Mouse (Mus musculus): ENCODE measurements around the gene B3gnt5. TPM values are rescaled to one million over a fixed set of nuclear protein-coding genes. Genes with fewer than 3 reads are reported as not detected.

B3gnt5 gene
- polyA plus RNA-seq, 1 experiment from 2014 or later, result 13.8 TPM

DNA sequence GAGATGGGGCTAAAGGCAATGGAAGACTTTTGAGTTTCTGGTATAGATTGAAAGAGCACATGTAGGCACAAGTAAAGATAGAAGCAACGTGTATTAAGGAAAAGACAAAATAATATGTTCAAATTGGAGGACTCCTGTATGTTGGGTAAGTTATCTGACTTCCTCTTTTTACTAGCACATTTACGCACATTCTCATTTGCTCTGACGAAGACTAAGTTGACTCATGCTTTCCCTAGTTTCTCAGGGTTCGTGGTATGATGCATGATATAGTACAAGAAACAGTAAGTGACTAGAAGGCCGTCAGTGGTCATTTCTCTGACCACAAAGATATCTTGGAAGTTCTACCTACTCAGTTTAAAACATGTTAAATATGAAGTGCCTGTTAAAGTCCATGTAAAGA lies 8.0 kb downstream of the B3gnt5 start:
- no peaks in the 10 kb centered on the region for H3K9me3 ChIP-seq (ENCODE audit: control insufficient read depth, low read length)
- no peaks in the 10 kb centered on the region; a peak in 1 of 4 replicates for H3K4me1 ChIP-seq (ENCODE audit: control insufficient read depth in 2 of 2, insufficient read depth in 2 of 2, low read length in 2 of 2)
- H3K27me3 ChIP-seq (ENCODE audit: control insufficient read depth, insufficient read depth, low read length), result no peaks in the 10 kb centered on the region
- no peak for ATAC-seq (ENCODE audit: insufficient number of reproducible peaks, insufficient read depth, low FRiP score, low read depth)
- H3K36me3 ChIP-seq (ENCODE audit: control insufficient read depth, insufficient read depth, low read length), result peaks cover 50% of the 10 kb centered on the region
- H3K4me3 ChIP-seq (ENCODE audit: control insufficient read depth in 1 of 2, insufficient read depth in 1 of 2, low read depth in 1 of 2, low read length in 2 of 2), result no peak overlapping the region
- H3K27ac ChIP-seq (replicated peaks in 1 of 2; ENCODE audit: control insufficient read depth in 1 of 2, insufficient read depth in 1 of 2, low read depth in 2 of 2, low read length in 2 of 2), result no peak overlapping the region
- no peak overlapping the region for H3K9ac ChIP-seq (ENCODE audit: low read length)
- H3K4me2 ChIP-seq (ENCODE audit: low read length), result no peak overlapping the region
- WGBS, result 88% methylated on average over 5 of the region's 5 CpGs

- no peaks in the 10 kb centered on the region for H3K27me3 ChIP-seq (ENCODE audit: control insufficient read depth, insufficient read depth, low read length)
- no peak overlapping the region for H3K4me3 ChIP-seq (ENCODE audit: control insufficient read depth in 1 of 2, insufficient read depth in 1 of 2, low read depth in 1 of 2, low read length in 2 of 2)
Observed at GRCm38 (mm10) chr16:19772013-19772412, 12.0 kb downstream of the B3gnt5 start.

DNA sequence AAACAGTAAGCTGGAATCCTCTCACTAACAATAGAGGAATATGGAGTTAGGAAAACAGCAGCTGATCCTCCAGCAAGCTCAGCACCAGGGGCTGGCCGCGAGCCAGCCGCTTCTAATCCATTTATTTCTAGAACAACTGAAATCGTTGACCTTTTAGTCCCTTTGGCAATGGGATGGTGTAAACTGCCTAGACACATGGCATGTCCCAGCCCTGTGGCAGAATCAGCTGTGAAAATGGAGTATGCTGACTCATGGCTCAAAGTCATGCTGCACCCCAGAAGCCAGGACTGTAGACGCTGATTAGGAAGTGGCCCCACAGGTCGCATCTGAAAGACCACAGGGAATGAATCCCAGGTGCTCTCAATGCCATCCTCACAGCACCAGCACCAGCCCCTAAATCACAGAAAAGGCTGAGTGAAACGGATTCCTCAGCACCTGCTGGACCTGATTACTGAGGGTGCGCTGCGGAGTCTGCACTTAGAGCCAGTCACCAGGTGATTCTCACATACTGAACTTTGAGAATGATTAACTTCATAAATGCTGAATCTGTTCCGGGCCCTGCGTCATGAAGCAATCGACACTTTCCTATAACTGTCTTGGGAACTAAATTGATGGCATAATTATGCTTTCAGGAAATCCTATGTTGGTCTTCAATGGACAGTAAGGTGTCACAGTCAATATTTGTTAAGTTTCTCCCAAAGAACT lies 26.5 kb downstream of the B3gnt5 start:
- Histone ChIP-seq H3K27ac (replicated peaks in 1 of 2; ENCODE audit: control insufficient read depth in 1 of 2, insufficient read depth in 1 of 2, low read depth in 2 of 2, low read length in 2 of 2) (no peak overlapping the region), H3K4me3 (ENCODE audit: control insufficient read depth in 1 of 2, insufficient read depth in 1 of 2, low read depth in 1 of 2, low read length in 2 of 2) (no peak overlapping the region), H3K9me3 (ENCODE audit: control insufficient read depth, low read length) (no peaks in the 10 kb centered on the region), H3K4me2 (ENCODE audit: low read length) (no peak overlapping the region), H3K4me1 (ENCODE audit: control insufficient read depth in 2 of 2, insufficient read depth in 2 of 2, low read length in 2 of 2) (no peaks in the 10 kb centered on the region), H3K9ac (ENCODE audit: low read length) (no peak overlapping the region), H3K36me3 (ENCODE audit: control insufficient read depth, insufficient read depth, low read length) (no peaks in the 10 kb centered on the region), H3K27me3 (ENCODE audit: control insufficient read depth, insufficient read depth, low read length) (no peaks in the 10 kb centered on the region)
- ATAC-seq (ENCODE audit: insufficient number of reproducible peaks, insufficient read depth, low FRiP score, low read depth), result no peak
- 66% methylated on average over 12 of the region's 12 CpGs for WGBS

More at GRCm38 (mm10) chr16:19772013-19772412, 12.0 kb downstream of the B3gnt5 start:
- H3K4me2 ChIP-seq (ENCODE audit: low read length), result no peak overlapping the region
- H3K4me1 ChIP-seq (ENCODE audit: control insufficient read depth in 2 of 2, insufficient read depth in 2 of 2, low read length in 2 of 2), result no peaks in the 10 kb centered on the region
- ATAC-seq (ENCODE audit: insufficient number of reproducible peaks, insufficient read depth, low FRiP score, low read depth), result no peak
- no peak overlapping the region for H3K27ac ChIP-seq (replicated peaks in 1 of 2; ENCODE audit: control insufficient read depth in 1 of 2, insufficient read depth in 1 of 2, low read depth in 2 of 2, low read length in 2 of 2)
- H3K9me3 ChIP-seq (ENCODE audit: control insufficient read depth, low read length), result no peaks in the 10 kb centered on the region
- peaks cover 26% of the 10 kb centered on the region for H3K36me3 ChIP-seq (ENCODE audit: control insufficient read depth, insufficient read depth, low read length)
- H3K9ac ChIP-seq (ENCODE audit: low read length), result no peak overlapping the region

DNA sequence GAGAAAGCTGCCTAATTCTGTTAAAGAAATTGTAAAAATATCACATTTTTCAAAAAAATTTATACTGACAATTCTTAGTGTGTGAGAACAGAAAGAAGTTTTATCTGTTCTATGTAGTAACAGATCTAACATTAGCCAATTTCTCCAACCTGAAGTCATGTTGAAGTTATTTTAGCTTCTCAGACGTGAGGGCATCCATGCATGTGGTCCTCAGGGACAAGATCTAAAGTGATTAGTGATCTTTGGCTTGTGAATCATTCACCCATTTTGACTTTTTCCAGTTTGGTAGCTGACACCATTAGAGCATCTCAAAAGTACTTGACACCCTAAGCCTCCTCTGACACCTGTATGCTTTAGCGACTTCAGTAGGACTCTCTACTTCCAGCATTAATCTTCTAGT lies 29.9 kb downstream of the B3gnt5 start:
- H3K4me3 ChIP-seq (ENCODE audit: control insufficient read depth in 1 of 2, insufficient read depth in 1 of 2, low read depth in 1 of 2, low read length in 2 of 2), result no peak overlapping the region
- H3K4me2 ChIP-seq (ENCODE audit: low read length), result no peak overlapping the region
- no peak overlapping the region for H3K9ac ChIP-seq (ENCODE audit: low read length)
- H3K27me3 ChIP-seq (ENCODE audit: control insufficient read depth, insufficient read depth, low read length), result no peaks in the 10 kb centered on the region
- 65% methylated on average over 2 of the region's 2 CpGs for WGBS
- H3K9me3 ChIP-seq (ENCODE audit: control insufficient read depth, low read length), result no peaks in the 10 kb centered on the region
- ATAC-seq (ENCODE audit: insufficient number of reproducible peaks, insufficient read depth, low FRiP score, low read depth), result no peak
- no peaks in the 10 kb centered on the region for H3K36me3 ChIP-seq (ENCODE audit: control insufficient read depth, insufficient read depth, low read length)
- H3K27ac ChIP-seq (replicated peaks in 1 of 2; ENCODE audit: control insufficient read depth in 1 of 2, insufficient read depth in 1 of 2, low read depth in 2 of 2, low read length in 2 of 2), result no peak overlapping the region
- no peaks in the 10 kb centered on the region for H3K4me1 ChIP-seq (ENCODE audit: control insufficient read depth in 2 of 2, insufficient read depth in 2 of 2, low read length in 2 of 2)

GRCm38 (mm10) chr16:19818801-19819200 lies 58.8 kb downstream of the B3gnt5 start:
- Histone ChIP-seq H3K9me3 (ENCODE audit: control insufficient read depth, low read length) (no peaks in the 10 kb centered on the region), H3K4me1 (ENCODE audit: control insufficient read depth in 2 of 2, insufficient read depth in 2 of 2, low read length in 2 of 2) (no peaks in the 10 kb centered on the region), H3K4me3 (ENCODE audit: control insufficient read depth in 1 of 2, insufficient read depth in 1 of 2, low read depth in 1 of 2, low read length in 2 of 2) (no peak overlapping the region), H3K36me3 (ENCODE audit: control insufficient read depth, insufficient read depth, low read length) (no peaks in the 10 kb centered on the region), H3K27me3 (ENCODE audit: control insufficient read depth, insufficient read depth, low read length) (no peaks in the 10 kb centered on the region), H3K9ac (ENCODE audit: low read length) (no peak overlapping the region), H3K4me2 (ENCODE audit: low read length) (no peak overlapping the region), H3K27ac (replicated peaks in 1 of 2; ENCODE audit: control insufficient read depth in 1 of 2, insufficient read depth in 1 of 2, low read depth in 2 of 2, low read length in 2 of 2) (no peak overlapping the region)
- WGBS, result 62% methylated on average over 2 of the region's 2 CpGs
- no peak for ATAC-seq (ENCODE audit: insufficient number of reproducible peaks, insufficient read depth, low FRiP score, low read depth)

Other genes with a start within 250 kb of the B3gnt5 start
- gene Olfr167, start 237.9 kb upstream of the B3gnt5 start, polyA plus RNA-seq (2014; fragmentation: Nextera tagmentation; extraction: Ambion mirVana), result not detected in 2 replicates
- gene Olfr168, start 224.7 kb upstream of the B3gnt5 start, polyA plus RNA-seq (2014; fragmentation: Nextera tagmentation; extraction: Ambion mirVana), result not detected in 2 replicates
- not detected in 2 replicates for gene Olfr169, start 188.4 kb upstream of the B3gnt5 start, polyA plus RNA-seq (2014; fragmentation: Nextera tagmentation; extraction: Ambion mirVana)
- not detected in 2 replicates for gene Olfr170, start 148.3 kb upstream of the B3gnt5 start, polyA plus RNA-seq (2014; fragmentation: Nextera tagmentation; extraction: Ambion mirVana)
- gene Olfr171, start 130.3 kb upstream of the B3gnt5 start, polyA plus RNA-seq (2014; fragmentation: Nextera tagmentation; extraction: Ambion mirVana), result not detected in 2 replicates
- gene Lamp3, start 53.8 kb upstream of the B3gnt5 start, polyA plus RNA-seq (2014; fragmentation: Nextera tagmentation; extraction: Ambion mirVana), result not detected in 2 replicates
- 19.4 and 20.0 TPM in 2 replicates for gene Klhl6, start 222.8 kb downstream of the B3gnt5 start, polyA plus RNA-seq (2014; fragmentation: Nextera tagmentation; extraction: Ambion mirVana)

Data from heart, embryonic 14.5 days (tissue).